Mouse (Mus musculus): ENCODE measurements around the gene Hsd3b6. TPM values are rescaled to one million over a fixed set of nuclear protein-coding genes. Genes with fewer than 3 reads are reported as not detected.

The Hsd3b6 gene
- total RNA-seq (2023) = not detected in 2 replicates

DNA sequence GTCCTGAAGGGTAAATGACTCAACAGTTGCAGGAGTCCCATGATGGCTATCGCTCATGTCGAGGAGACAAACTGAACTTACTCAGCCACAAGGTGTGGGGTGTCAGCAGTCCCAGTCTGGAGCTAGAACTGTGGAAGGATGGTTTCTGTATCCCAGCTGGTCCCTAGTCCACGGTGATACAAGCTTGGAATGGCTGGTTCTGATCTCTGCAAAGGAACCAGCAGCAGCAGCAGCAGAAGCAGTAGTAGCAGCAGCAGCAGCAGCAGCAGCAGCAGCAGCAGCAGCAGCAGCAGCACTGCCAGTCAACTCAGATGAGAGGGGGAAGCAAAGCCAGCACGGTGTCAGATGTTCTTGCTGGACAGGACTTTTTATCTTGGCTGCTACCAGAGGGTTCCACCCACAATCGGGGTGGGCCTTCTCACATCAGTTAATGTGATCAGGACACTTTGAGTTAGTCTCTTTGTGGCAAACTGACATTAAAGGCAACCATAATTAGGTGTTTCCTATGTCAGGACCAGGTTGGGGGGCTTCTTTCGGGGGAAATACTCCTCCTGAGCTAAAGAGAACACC is at the start of gene Hsd3b6:
Gene Hsd3b6 (minus strand): TSS at position 343 of the 570 bp plus-strand sequence.

GRCm38 (mm10) chr3:98859576-98859975 is 45.3 kb upstream of the Hsd3b6 start, which contains the start of gene Hsd3b1:
Gene Hsd3b1, minus strand, starts transcription at chr3:98859794.

Other genes with a start within 250 kb of the Hsd3b6 start
- gene Gm10681, start 225.6 kb downstream of the Hsd3b6 start, total RNA-seq (2023) = not detected in 2 replicates
- gene Hsd3b5, start 184.2 kb downstream of the Hsd3b6 start, total RNA-seq (2023) = not detected in 2 replicates
- not detected in 2 replicates for gene Hsd3b2, start 89.9 kb downstream of the Hsd3b6 start, total RNA-seq (2023)
- gene Hsd3b3, start 51.3 kb downstream of the Hsd3b6 start, total RNA-seq (2023) = not detected in 2 replicates
- gene Hsd3b1, start 45.4 kb upstream of the Hsd3b6 start, total RNA-seq (2023) = not detected in 2 replicates
- gene Hao2, start 78.8 kb upstream of the Hsd3b6 start, total RNA-seq (2023) = not detected in 2 replicates

Data from neutrophil, adult 65 days (primary cell).